ENCODE assay signal across 13 mouse cellular contexts in the genomic region with DNA sequence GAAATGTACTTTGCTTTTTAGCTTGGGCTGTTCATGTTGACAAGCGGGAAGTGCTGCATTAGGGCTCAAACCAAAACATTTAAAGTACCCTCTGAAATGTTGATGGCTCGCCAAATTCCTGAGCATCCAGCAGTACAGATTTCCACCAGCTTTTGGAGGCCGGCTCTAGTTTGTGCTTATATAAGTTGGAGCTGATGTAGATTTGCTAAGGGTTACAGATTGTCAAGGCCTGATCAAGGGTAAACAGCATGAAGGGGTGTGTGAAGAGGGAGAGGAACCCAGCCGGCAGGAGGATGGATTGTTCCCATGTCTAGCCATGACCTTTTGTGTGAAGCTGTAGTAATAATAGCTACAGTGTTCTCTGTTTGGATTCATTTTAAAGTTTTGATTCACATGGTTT. TPM values are rescaled to one million over a fixed set of nuclear protein-coding genes. Genes with fewer than 3 reads are reported as not detected.
DNase-seq lines count a peak whose midpoint lies in the region; ATAC-seq and TF ChIP-seq lines count a peak whose summit lies in the region.
"Had no signal": no experiment of that assay in that cellular context is flagged by ENCODE, and none has a peak within 500 bp of the region (broad histone marks: within the 10 kb centered on the region; RNA-seq: fewer than 3 reads in every experiment).

No protein-coding gene starts in this region.

- 49% methylated on average over 4 of the region's 4 CpGs for WGBS in heart, adult 2 months
- 61% methylated on average over 4 of the region's 4 CpGs for WGBS in liver, embryonic 15.5 days (ENCODE audit: insufficient replicate concordance)
- WGBS in liver, embryonic 12.5 days (ENCODE audit: insufficient replicate concordance): 68% methylated on average over 4 of the region's 4 CpGs
- WGBS in macrophage (ENCODE audit: missing documents): 42% methylated on average over 4 of the region's 4 CpGs
- 80% methylated on average over 4 of the region's 4 CpGs for WGBS in hindbrain, embryonic 13.5 days
- WGBS in midbrain, embryonic 13.5 days: 92% methylated on average over 4 of the region's 4 CpGs

- no peak overlapping the region for H3K4me3 ChIP-seq in heart, adult 2 months
- H3K4me3 ChIP-seq in liver, embryonic 15.5 days (replicated peaks): no peak overlapping the region
- H3K4me3 ChIP-seq in liver, embryonic 12.5 days: no peak overlapping the region
- H3K4me3 ChIP-seq in macrophage (ENCODE audit: inconsistent target): no peak overlapping the region
- no peak overlapping the region for H3K4me3 ChIP-seq in hindbrain, embryonic 13.5 days
- H3K4me3 ChIP-seq in midbrain, embryonic 13.5 days (replicated peaks): no peak overlapping the region
- H3K4me3 ChIP-seq: midbrain, embryonic 12.5 days had no signal

- no peak for TF ChIP-seq CTCF in heart, adult 2 months (IDR thresholded peaks at IDR 0.05)

- no peaks in the 10 kb centered on the region for H3K36me3 ChIP-seq in heart, adult 2 months (ENCODE audit: control insufficient read depth, insufficient read depth, low read length)
- no peaks in the 10 kb centered on the region for H3K36me3 ChIP-seq in liver, embryonic 15.5 days (replicated peaks)
- H3K36me3 ChIP-seq in liver, embryonic 12.5 days: no peaks in the 10 kb centered on the region
- no peaks in the 10 kb centered on the region for H3K36me3 ChIP-seq in macrophage (ENCODE audit: inconsistent target)
- no peaks in the 10 kb centered on the region for H3K36me3 ChIP-seq in hindbrain, embryonic 13.5 days
- H3K36me3 ChIP-seq in midbrain, embryonic 13.5 days: no peaks in the 10 kb centered on the region
- H3K36me3 ChIP-seq: midbrain, embryonic 12.5 days had no signal

- no peak for TF ChIP-seq EP300 in heart, adult 2 months (IDR thresholded peaks at IDR 0.05; ENCODE audit: insufficient read depth, low read depth, low read length)

- H3K9me3 ChIP-seq in liver, embryonic 15.5 days (replicated peaks): no peaks in the 10 kb centered on the region
- H3K9me3 ChIP-seq in liver, embryonic 12.5 days (replicated peaks): no peaks in the 10 kb centered on the region
- H3K9me3 ChIP-seq in hindbrain, embryonic 13.5 days: no peaks in the 10 kb centered on the region
- no peaks in the 10 kb centered on the region for H3K9me3 ChIP-seq in midbrain, embryonic 13.5 days
- H3K9me3 ChIP-seq: midbrain, embryonic 12.5 days had no signal

- H3K27me3 ChIP-seq in heart, adult 2 months (ENCODE audit: control insufficient read depth, insufficient read depth, low read length): no peaks in the 10 kb centered on the region
- H3K27me3 ChIP-seq in liver, embryonic 15.5 days: no peaks in the 10 kb centered on the region
- H3K27me3 ChIP-seq in liver, embryonic 12.5 days (replicated peaks): no peaks in the 10 kb centered on the region
- no peaks in the 10 kb centered on the region for H3K27me3 ChIP-seq in hindbrain, embryonic 13.5 days
- no peaks in the 10 kb centered on the region for H3K27me3 ChIP-seq in midbrain, embryonic 13.5 days
- H3K27me3 ChIP-seq: midbrain, embryonic 12.5 days had no signal

- peaks cover 2% of the 10 kb centered on the region; the same call in 1 of the 2 replicates for H3K4me1 ChIP-seq in heart, adult 2 months (ENCODE audit: control insufficient read depth, insufficient read depth, low read length)
- peaks cover 25% of the 10 kb centered on the region for H3K4me1 ChIP-seq in liver, embryonic 15.5 days (replicated peaks)
- H3K4me1 ChIP-seq in liver, embryonic 12.5 days: peaks cover 44% of the 10 kb centered on the region
- H3K4me1 ChIP-seq in hindbrain, embryonic 13.5 days (replicated peaks): no peaks in the 10 kb centered on the region
- H3K4me1 ChIP-seq in midbrain, embryonic 13.5 days (replicated peaks): no peaks in the 10 kb centered on the region
- H3K4me1 ChIP-seq: midbrain, embryonic 12.5 days had no signal

- no peaks in the 10 kb centered on the region for H3K79me2 ChIP-seq in heart, adult 2 months (replicated peaks; ENCODE audit: control insufficient read depth, insufficient read depth, low read length)
- H3K79me2 ChIP-seq in macrophage (ENCODE audit: inconsistent target): peaks cover 3% of the 10 kb centered on the region; the same call in 1 of the 2 replicates

- no peak overlapping the region for H3K4me2 ChIP-seq in liver, embryonic 15.5 days
- no peak overlapping the region for H3K4me2 ChIP-seq in liver, embryonic 12.5 days
- no peak overlapping the region for H3K4me2 ChIP-seq in hindbrain, embryonic 13.5 days
- H3K4me2 ChIP-seq in midbrain, embryonic 13.5 days (replicated peaks): no peak overlapping the region
- H3K4me2 ChIP-seq: midbrain, embryonic 12.5 days had no signal

- peak; percentile 36 for ATAC-seq in liver, embryonic 15.5 days (ENCODE audit: insufficient read depth)
- no peak for ATAC-seq in liver, embryonic 12.5 days
- no peak for ATAC-seq in hindbrain, embryonic 13.5 days (ENCODE audit: low FRiP score)
- no peak for ATAC-seq in midbrain, embryonic 13.5 days

- intact Hi-C loops in heart, adult 2 months (cut with DNase I): no loop called here
- intact Hi-C loops in heart, postnatal 25 days (cut with DNase I): no loop called here

- no peak for DNase-seq in heart, adult 2 months
- DNase-seq in heart, postnatal 25 days (ENCODE audit: low spot score): no peak
- peak; percentile 46 for DNase-seq in NIH3T3 (ENCODE audit: low read depth)
- DNase-seq: cerebellum, postnatal 14 days; right cerebral cortex, postnatal 4 days had no signal

- peak overlapping the region; percentile 45; the same call in 1 of the 2 replicates for H3K27ac ChIP-seq in heart, adult 2 months
- no peak overlapping the region for H3K27ac ChIP-seq in liver, embryonic 15.5 days (replicated peaks)
- no peak overlapping the region for H3K27ac ChIP-seq in liver, embryonic 12.5 days
- H3K27ac ChIP-seq in macrophage: peak overlapping the region; percentile 73
- no peak overlapping the region for H3K27ac ChIP-seq in hindbrain, embryonic 13.5 days
- H3K27ac ChIP-seq in midbrain, embryonic 13.5 days: no peak overlapping the region
- H3K27ac ChIP-seq: midbrain, embryonic 12.5 days had no signal

- no peak for TF ChIP-seq POLR2A in heart, adult 2 months (IDR thresholded peaks at IDR 0.05; ENCODE audit: insufficient read depth, low read depth, low read length)

- no peak overlapping the region for H3K9ac ChIP-seq in heart, adult 2 months (ENCODE audit: low read depth, low read length)
- no peak overlapping the region for H3K9ac ChIP-seq in liver, embryonic 15.5 days
- no peak overlapping the region for H3K9ac ChIP-seq in liver, embryonic 12.5 days
- H3K9ac ChIP-seq in hindbrain, embryonic 13.5 days: no peak overlapping the region
- H3K9ac ChIP-seq in midbrain, embryonic 13.5 days (replicated peaks): no peak overlapping the region
- H3K9ac ChIP-seq: midbrain, embryonic 12.5 days had no signal

RNA-seq across cellular contexts. Expression of a gene that starts 22.3 kb away (rescaled TPM):
- 1 to 10 TPM; 4.3 to 4.4 TPM for total RNA-seq in heart, adult 2 months (2021)
- 3.4 and 6.7 TPM in 2 replicates for polyA plus RNA-seq in heart, adult 2 months (2012; rRNA removed)
- total RNA-seq in heart, postnatal 25 days (2021): 1 to 10 TPM; 3.6 to 4.2 TPM
- polyA plus RNA-seq in liver, embryonic 15.5 days (2015; fragmentation: Nextera tagmentation; extraction: Ambion mirVana): 6.6 and 7.0 TPM in 2 replicates
- polyA plus RNA-seq in liver, embryonic 12.5 days (2016; fragmentation: Nextera tagmentation; extraction: Ambion mirVana): 1.7 and 2.4 TPM in 2 replicates
- total RNA-seq in macrophage (2018; cell fraction: chromatin; rRNA removed): 100 to 1,000 TPM in 5 of 26 experiments, 10 to 100 TPM in 21; 19.4 to 147 (median 66.7) TPM
- 100 to 1,000 TPM in 3 of 26 experiments, 10 to 100 TPM in 23; 32.6 to 136 (median 62.8) TPM for total RNA-seq in macrophage (2018; cell fraction: cytosol; rRNA removed)
- 100 to 1,000 TPM in 8 of 26 experiments, 10 to 100 TPM in 18; 19.8 to 137 (median 73.9) TPM for total RNA-seq in macrophage (2018; cell fraction: nucleus; rRNA removed)
- 13.2 to 63.8 TPM (median 61.0 TPM) in 3 replicates for polyA plus RNA-seq in macrophage (2018)
- 3.0 and 3.8 TPM in 2 replicates for polyA plus RNA-seq in hindbrain, embryonic 13.5 days (2015; fragmentation: Nextera tagmentation; extraction: Ambion mirVana)
- 1.9 and 2.4 TPM in 2 replicates for polyA plus RNA-seq in midbrain, embryonic 13.5 days (2015; fragmentation: Nextera tagmentation; extraction: Ambion mirVana)

RNA-seq across cellular contexts. Expression of a gene that starts 29.5 kb away (rescaled TPM):
- under 1 TPM; 0.23 to 0.30 TPM for total RNA-seq in heart, adult 2 months (2021)
- polyA plus RNA-seq in heart, adult 2 months (2012; rRNA removed): 0.12 and 0.31 TPM in 2 replicates
- total RNA-seq in heart, postnatal 25 days (2021): under 1 TPM in 1 of 2 experiments, not detected in 1; 0.11 TPM
- polyA plus RNA-seq in liver, embryonic 15.5 days (2015; fragmentation: Nextera tagmentation; extraction: Ambion mirVana): 0.68 and 0.77 TPM in 2 replicates
- polyA plus RNA-seq in liver, embryonic 12.5 days (2016; fragmentation: Nextera tagmentation; extraction: Ambion mirVana): 2.2 and 2.3 TPM in 2 replicates
- 1 to 10 TPM in 8 of 26 experiments, under 1 TPM in 13, not detected in 5; 0.36 to 4.1 (median 0.82) TPM for total RNA-seq in macrophage (2018; cell fraction: chromatin; rRNA removed)
- 1 to 10 TPM; 1.1 to 6.4 (median 2.9) TPM for total RNA-seq in macrophage (2018; cell fraction: cytosol; rRNA removed)
- total RNA-seq in macrophage (2018; cell fraction: nucleus; rRNA removed): 1 to 10 TPM in 24 of 26 experiments, under 1 TPM in 2; 0.77 to 7.3 (median 2.6) TPM
- 2.4 to 8.4 TPM (median 4.9 TPM) in 3 replicates for polyA plus RNA-seq in macrophage (2018)
- 0.92 and 1.4 TPM in 2 replicates for polyA plus RNA-seq in hindbrain, embryonic 13.5 days (2015; fragmentation: Nextera tagmentation; extraction: Ambion mirVana)
- 0.82 and 1.2 TPM in 2 replicates for polyA plus RNA-seq in midbrain, embryonic 13.5 days (2015; fragmentation: Nextera tagmentation; extraction: Ambion mirVana)
- total RNA-seq: layer of hippocampus, adult 8-10 months; left cerebral cortex, postnatal 14 days had no signal

Comparison
In these comparisons a context has a peak if more than half of its experiments do, and no peak if none do; other contexts are left out.
1. H3K27ac ChIP-seq: peak in heart, adult 2 months (single experiment) and macrophage (single experiment); none in liver, embryonic 15.5 days (single experiment), liver, embryonic 12.5 days (single experiment), hindbrain, embryonic 13.5 days (single experiment) and midbrain, embryonic 13.5 days (single experiment).